Mouse (Mus musculus): Measurements from ENCODE around the gene Brat1.

The Brat1 gene

DNA sequence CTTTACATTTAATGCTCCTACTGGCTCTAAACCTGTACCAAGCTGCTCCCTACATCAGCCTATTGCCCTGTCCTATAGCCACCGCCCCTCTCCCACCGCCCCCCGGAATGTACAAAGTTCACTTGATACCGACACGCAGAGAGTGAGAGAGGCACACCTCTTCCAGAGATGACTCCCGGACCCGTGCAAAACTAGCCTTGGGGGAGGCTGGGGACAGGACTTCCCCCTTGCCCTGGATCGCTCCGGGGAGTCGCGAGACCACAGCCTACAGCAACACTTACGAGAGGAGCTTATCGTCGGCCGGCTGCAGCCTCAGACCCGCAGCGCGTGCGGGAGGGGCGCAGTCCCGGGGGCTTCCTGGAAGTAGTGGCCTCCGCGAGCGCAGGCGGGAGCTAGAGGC lies 3.1 kb upstream of the Brat1 start:
- in situ Hi-C loops (cut with MseI, MboI) = no loop called here

DNA sequence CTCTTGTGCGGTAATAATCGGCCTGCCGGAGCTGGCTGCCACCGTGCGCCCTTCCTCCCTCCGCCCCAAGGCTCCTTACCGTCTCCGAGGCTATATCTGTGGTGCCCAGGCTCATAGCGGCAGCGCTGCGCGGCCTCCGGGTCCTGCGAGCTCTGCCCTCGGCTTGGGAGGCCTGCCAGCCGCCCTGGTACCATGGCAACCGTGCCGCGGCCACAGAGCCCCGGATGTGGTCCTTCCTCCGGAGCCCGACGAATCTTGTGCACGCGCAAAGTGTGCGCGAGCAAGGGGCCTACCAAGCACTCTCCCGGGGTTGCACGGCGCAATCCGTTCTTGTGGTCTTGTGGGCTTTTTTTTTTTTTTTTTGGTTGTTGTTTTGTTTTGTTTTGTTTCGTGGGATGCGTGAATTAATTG lies 2.7 kb upstream of the Brat1 start, which contains the start of gene Iqce:
Gene Iqce, minus strand, starts transcription at position 276 of the 411 bp plus-strand sequence.
- in situ Hi-C loops (cut with MseI, MboI) = no loop called here

DNA sequence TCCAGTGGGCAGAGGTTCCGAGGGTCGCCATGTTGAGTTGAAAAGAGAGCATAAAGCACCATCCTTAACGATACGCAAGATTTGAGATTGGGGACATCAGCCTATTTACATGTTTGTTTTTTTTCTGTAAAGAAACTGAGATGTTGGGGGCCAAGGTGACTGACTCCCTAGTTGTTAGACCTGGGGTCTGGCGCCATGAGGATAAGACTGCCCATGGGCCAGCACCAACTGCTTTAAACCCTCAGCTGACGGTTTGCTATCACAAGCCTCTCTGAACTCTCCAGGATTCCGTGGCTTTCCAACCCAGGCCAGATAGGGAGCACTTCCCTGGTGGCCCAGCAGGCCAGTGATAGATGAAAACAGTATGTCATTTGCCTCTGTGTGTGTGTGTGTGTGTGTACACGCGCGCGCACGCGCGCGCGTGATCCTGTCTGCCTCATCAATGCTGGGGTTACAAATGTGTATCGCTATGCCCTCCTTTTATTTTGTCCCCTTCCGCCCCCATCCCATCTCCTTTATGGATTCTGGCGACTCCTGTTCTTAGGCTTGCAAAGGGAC lies 2.1 kb upstream of the Brat1 start:
- in situ Hi-C loops (cut with MseI, MboI) = no loop called here

DNA sequence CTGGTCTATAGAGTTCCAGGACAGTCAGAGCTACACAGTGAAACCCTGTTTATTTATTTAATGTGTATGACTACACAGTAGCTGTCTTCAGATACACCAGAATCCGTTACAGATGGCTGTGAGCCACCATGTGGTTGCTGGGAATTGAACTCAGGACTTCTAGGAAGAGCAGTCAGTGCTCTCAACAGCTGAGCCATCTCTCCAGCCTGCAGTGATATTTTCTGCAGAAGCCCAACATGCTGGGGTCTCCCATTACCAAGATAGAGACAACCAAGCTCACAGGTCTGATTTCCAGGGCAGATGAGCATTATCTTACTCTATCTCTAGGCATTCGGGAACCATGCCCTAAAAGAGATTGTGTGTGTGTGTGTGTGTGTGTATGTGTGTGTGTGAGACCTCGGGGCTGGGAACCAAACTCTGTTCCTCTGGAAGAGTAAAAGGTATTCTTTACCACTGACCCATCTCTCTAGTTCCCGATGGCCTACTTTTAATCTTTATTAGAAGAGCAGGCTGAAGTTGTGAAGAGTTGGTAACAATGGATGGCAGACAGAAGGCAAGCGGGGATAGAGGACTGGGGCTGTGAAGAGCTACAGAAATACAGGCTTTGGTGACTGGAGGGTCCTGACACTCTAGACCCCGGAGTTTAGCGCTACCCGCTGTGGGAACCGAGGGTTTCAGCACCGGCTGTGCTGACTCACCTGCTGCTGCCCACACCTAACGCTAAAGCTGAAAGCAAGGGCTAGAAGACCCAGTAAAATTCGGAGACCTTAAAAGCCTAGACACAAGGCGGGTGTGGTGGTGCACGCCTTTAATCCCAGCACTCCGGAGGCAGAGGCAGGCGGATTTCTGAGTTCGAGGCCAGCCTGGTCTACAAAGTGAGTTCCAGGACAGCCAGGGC lies 1.1 kb upstream of the Brat1 start:
- in situ Hi-C loops (cut with MseI, MboI) = no loop called here

DNA sequence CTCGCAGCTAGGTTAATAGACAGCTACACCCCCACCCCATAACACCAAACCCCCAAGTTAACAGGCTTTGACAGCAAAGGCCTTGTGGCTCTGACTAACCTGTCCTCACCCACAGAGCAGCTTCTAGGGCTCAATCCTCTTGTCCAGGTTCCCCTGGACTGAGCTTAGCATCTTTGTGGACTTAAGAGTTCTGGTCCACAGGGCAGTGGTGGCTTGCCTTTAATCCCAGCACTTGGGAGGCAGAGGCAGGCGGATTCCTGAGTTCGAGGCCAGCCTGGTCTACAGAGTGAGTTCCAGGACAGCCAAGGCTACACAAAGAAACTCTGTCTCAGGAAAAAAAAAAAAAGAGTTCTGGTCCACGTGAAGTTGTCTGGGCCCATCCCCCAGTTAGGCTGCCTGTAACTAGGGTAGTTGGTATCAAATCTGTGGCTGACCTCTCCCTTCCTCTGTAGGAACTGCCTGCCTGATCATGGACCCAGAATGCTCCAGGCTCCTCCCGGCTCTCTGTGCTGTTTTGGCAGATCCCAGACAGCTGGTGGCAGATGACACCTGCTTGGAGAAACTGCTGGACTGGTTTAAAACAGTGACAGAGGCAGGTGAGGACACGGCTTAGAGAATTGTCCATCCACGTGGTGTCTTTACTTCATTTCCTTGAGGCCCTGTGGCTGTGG lies 825 bp downstream of the Brat1 start:
- in situ Hi-C loops (cut with MseI, MboI) = no loop called here

DNA sequence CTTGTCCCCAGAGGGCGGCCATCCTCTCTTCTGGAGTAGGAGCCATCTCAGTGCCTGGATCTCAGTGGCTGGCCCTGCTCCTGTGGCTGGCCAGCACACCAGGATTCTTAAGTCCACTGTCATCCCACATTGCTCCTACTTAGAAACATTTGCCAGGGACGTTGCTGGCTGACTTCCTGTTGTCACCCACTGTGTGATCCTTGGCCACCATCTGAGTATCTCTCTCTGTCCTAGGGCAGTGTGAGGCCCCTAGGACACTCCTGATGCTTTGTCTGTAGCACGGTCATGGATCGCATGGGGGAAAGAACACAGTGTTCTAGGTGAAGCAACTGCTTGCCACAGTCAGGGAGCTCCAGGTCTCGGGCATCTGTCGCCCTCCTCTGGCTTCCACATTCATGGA lies 5.5 kb downstream of the Brat1 start:
- in situ Hi-C loops (cut with MseI, MboI) = no loop called here

DNA sequence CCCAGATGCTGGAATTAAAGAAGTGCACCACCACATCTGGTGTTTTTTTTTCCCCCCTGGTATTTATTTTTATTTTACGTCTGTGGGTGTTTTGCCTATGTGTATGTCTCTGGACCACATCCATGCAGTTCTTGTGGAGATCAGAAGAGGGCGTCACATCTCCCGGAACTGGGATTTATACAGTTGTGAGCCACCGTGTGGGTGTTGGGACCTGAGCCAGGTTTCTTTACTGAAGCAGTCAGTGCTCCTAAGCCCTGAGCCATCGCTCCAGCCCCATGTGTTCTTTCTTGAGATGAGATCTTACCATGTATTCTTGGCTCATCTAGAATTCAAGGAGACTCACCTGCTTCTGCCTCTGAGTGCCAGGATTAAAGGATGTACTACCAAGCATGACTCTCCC lies 6.2 kb downstream of the Brat1 start:
- in situ Hi-C loops (cut with MseI, MboI) = no loop called here

DNA sequence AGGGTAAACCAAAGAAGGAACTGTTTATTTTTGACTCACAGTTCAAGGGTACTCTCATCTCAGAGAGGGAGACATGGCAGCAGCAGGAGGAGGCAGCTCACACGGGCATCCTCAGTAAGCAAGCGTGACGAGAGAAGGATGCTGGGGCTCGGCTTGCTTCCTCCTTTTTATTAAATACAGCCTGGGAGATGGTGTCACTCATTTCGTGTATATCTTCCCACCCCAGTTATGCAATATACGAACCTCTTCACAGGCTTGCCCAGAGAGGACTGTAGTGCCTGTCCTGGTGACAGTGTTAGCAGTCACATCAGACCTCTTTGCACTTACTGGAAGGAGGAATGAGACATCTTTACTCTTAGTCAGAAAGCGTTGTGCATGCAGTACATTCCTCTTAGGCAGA lies 16.0 kb downstream of the Brat1 start:
- in situ Hi-C loops (cut with MseI, MboI) = no loop called here

DNA sequence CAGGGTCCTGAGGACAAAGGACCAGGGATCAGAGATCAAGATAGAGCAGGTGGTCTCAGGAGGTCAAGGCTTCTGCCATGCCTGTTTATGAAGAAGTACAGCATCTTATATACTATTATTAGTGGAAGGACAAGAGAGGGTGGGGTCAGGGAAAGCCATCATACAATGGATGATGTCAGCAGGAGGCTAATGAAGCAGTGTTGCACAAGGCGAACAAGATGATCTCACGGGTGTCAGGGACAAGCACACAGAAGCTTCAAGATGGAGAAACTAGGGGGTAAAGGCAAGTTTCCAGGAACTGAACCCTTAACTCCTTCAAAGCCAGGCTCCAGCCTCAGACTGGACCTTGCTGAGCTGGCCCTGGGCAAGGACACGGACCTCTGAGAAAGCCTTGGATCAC lies 17.3 kb downstream of the Brat1 start:
- in situ Hi-C loops (cut with MseI, MboI) = no loop called here

DNA sequence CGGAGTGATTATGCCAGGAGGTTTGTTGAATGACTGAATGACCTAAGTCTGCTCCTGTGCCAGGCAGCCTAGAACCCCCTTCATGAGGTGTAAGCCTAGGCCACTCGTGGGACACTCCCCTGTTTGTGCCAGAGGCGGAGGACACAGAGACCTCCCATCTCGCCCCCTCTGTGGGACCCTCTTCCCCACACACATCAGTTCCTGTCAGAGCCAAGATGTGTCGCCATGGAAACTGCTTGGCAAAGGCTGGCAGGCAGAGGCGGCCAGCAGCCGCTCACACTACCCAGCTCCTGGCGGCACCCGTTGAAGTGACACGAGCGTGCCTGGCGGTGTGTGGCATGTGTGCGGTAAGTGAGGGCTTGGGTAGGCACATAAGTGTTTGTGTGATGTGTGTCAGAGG lies 19.0 kb downstream of the Brat1 start, which contains the start of gene Amz1:
Gene Amz1, plus strand, starts transcription at position 306 of the 400 bp plus-strand sequence.
- in situ Hi-C loops (cut with MseI, MboI) = no loop called here

DNA sequence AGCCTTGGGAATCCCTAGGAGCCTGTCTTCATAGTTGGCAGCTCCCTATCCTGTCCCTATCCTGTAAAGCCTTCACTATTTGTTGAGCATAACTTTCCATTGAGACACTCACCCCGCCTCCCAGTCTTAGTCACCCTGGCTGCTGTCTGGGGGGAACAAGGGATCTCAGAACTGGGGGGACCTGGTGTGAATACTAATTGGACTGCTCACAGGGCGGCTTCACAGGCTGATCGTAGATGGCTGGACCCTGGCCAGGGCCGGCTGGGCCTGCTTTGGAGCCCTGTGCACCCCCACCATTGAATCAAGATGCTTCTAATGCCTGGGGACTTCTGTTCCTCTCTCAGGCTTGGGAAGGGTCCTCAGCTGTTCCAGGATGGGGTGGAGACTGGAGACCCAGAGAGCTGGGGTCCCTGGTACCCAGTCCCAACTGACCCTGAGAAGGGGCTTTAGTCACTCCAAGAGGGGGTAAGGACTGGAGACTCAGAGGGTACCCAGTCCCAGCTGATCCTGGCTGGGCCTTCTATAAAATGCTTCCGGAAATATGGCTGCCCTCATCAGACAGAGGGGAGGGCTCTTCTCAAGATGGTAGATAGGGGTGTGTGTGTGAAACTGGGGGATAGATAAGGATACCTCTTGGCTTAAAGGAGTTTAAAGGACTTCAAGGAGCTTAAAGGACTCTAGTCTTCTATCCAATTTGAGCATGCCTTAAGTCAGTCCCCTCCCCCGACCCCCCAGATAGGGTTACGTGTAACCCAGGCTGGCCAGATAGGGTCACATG lies 21.4 kb downstream of the Brat1 start:
- in situ Hi-C loops (cut with MseI, MboI) = no loop called here

DNA sequence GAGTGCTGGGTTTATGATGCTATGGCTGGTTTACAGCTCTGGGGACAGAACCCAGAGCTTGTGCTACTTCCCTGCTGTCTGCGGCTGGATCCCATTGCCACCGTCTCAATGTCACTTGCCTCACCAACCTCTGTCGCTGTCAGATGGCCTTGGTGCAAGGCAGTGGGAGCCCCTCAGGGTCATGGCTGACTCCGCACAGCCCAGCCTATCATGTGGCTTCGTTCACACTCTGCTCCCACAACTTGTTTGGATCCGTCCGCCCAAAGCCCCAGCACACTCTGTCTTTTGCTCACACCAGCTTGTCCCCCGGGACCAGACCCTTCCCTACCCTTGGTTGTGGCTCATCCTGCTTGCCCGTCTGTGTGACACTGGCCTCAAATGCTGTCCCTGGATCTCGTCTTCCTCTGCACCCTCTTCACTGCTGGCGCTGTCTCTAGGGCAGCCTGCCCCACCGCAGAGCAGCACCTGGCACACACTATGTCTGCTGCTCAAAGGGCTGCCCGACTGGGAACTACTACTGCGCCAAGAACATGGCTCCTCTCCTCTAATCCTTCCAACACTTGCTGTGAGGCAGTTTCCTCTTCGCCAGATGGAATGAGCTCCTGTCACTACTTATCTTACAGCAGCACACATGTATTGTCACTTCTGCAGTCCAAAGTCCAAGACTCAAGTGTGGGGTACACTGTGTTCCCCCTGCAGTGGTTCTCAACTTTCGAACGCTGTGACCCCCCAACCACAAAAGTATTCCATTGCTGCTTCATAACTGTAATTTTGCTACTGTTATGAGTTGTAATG lies 22.3 kb downstream of the Brat1 start:
- in situ Hi-C loops (cut with MseI, MboI) = no loop called here

DNA sequence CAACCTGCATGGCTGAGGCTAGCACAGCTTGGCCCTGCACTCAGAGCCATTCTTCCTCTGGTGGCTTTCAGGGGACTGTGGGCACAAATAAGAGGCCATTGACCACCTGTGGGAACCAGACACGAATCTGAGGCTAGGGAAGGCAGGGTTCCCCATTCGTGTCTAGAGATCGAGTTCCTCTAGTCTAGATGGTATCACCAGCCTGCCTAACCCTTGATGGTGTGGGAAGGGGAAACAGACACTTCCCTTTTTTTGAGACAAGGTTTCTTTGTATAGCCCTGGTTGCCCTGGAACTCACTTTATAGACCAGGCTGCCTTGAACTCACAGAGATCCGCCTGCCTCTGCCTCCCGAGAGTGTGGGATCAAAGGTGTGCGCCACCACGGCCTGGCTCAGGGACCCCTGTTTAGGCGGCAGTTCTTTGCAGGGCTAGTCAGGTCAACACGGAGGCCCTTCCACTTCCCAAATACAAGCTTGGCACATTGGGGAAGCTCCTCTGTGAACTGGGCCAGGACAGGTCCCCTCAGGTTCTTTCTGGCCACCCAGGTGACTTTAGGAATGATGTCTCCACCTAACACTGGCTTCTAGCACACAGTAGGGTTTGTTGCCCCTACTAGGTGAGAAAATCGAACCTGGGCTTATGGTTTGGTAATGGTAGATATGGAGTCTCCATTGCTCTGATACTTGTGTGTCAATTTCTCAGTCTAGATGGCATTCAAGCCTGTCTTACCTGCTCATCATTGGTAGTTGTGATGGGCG lies 26.4 kb downstream of the Brat1 start:
- in situ Hi-C loops (cut with MseI, MboI) = no loop called here

DNA sequence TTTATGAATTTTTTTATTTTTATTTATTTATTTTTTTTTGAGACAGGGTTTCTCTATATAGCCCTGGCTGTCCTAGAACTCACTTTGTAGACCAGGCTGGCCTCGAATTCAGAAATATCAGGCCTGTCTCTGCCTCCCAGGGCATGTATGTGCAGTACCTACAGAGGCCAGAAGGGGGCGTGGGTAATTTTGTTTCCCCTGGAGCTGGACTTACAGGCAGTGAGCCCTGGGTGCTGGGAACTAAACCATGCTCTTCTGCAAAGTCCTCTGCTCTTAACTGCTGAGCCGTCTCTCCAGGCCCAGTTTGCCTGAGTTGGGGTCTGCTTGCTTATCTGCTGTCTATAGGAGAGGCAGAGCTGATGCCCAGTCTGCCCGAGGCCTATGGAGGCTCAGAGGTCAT lies 27.4 kb downstream of the Brat1 start:
- in situ Hi-C loops (cut with MseI, MboI) = no loop called here

DNA sequence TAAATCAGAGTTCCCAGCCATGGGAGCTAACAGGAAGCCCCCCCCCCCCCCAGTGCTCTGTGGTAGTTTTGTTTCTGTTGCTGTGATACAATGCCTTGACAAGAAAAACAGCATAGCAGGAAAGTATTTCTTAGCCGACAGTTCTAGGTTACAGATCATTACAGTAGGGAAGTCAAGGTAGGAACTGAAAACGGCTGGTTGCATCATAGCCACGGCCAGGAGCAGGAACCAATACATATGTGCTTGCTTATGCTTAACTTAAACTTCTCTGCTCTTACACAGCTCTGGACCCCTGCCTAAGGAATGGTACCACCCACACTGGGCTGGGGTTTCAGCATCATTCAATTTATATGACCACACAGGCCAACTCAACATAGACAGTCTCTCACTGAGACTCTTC lies 28.5 kb downstream of the Brat1 start:
- in situ Hi-C loops (cut with MseI, MboI) = no loop called here

DNA sequence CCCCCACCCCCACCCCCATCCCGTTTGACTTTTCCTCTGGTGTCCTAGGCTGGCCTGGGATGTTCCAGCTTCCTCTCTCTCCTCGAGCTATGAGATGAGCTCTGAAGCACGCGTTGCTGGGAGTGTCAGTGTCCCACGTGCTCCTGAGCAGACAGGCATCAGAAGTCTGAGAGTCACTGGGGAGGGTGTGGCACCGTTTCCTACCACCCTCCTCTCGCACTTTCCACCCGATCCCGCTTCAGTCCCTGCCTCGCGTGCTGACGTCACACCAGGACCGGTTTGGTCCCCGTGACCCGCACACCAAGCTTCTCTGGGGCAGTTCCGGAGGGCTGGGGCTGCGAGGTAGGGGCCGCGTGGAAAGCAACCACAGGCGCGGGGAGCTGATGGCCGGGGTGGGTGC lies 30.5 kb downstream of the Brat1 start:
- in situ Hi-C loops (cut with MseI, MboI) = no loop called here

DNA sequence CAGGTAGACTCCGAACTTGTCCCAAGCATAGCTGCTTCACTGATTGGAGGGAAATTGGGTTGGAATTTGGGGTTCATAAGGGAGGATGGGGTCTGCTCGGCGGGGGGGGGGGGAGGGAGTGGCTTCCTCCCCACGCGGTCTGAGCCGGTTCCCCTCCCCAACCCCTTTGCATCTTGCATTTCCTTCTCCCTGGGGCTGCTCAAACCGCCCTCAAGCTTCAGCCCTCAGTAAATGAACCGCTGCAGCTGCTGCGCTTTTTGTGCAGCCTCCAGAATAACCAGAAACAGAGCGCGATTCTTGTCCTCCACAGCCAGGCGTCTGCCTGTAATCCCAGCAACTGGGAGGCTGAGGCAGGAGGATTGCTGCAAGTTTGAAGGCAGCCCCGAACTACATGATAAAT lies 31.4 kb downstream of the Brat1 start:
- in situ Hi-C loops (cut with MseI, MboI) = no loop called here

DNA sequence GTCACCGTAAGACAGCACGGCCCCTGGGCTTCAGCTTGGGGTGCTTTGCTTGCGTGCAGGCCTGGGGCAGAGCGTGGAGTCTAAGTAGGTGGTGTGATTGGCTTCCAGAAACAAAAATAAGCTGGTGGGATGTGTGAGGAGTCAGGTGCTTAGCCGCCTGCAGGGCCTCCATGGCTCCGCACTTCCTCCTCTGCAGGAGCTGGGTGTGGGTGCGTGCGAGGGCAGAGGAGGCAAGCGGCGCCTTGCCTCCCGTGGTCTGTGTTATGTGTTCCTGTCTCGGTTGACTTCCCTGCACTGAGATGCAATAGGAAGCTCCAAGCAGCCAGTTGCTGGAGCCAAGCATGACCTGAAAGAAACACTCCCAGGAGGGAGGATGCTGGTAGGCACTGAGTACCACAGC lies 35.0 kb downstream of the Brat1 start:
- in situ Hi-C loops (cut with MseI, MboI) = no loop called here

DNA sequence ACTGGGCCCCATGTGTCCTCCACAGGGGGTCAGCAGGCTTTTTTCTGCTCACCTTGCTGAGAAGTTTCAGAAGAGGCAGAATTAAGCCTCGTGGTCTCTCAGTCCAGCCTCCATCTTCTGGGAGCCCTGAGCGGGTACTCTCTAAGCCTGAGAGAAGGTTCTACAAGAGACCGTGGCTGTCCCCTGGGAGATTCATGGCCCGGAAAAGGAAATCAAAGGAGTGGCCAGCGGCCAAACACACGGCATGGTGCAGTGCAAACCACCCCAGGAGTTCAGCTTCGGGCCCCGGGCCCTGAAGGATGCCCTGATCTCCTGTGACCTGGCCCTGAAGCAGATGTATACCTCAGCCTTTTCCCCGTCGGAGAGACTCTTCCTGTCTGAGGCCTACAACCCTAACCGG lies 36.2 kb downstream of the Brat1 start:
- in situ Hi-C loops (cut with MseI, MboI) = no loop called here

DNA sequence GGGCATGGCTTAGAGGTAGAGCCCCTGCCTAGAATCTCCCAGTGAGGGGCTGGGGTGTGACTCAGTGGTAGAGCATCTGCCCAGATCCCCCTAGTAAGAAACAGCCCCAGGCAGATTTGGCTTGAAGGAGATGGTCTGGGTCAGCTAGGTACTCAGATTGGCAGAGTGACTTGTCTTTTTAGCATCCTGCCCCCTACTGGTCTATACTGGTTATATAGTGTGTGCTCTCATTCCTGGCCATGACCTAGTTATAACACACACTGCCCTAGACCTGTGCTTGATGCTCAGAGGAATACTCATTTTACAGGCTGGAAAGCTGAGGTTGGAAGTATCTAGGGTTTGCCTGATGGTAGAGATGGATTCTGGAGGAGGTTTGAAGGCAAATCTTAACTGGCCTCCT lies 37.1 kb downstream of the Brat1 start:
- in situ Hi-C loops (cut with MseI, MboI) = no loop called here
